Mouse (Mus musculus) forebrain, embryonic 15.5 days (tissue): Measurements from ENCODE around the gene Tbx4. TPM values are rescaled to one million over a fixed set of nuclear protein-coding genes. Genes with fewer than 3 reads are reported as not detected.

Experiments used
- ATAC-seq: fragments of 200-750 bp; cut with Nextera tagmentation; replicated peaks from 2 replicates; pipeline ENCODE4 v1.8.0; 2017; ENCODE audit warnings: mild to moderate bottlenecking, moderate TSS enrichment, moderate library complexity
- H3K27ac ChIP-seq: fragments of 300-500 bp; sonication (generic); replicated peaks from 2 replicates; pipeline ENCODE4 v1.5.1; 2015; ENCODE audit warnings: mild to moderate bottlenecking, inconsistent platforms
- H3K27me3 ChIP-seq: fragments of 300-500 bp; sonication (generic); 2 replicates; pipeline ENCODE4 v1.6.1; 2015; ENCODE audit warnings: inconsistent platforms
- H3K36me3 ChIP-seq: fragments of 300-500 bp; sonication (generic); 2 replicates; pipeline ENCODE4 v1.6.1; 2015; ENCODE audit warnings: mild to moderate bottlenecking, inconsistent platforms
- H3K4me1 ChIP-seq: fragments of 300-500 bp; sonication (generic); 2 replicates; pipeline ENCODE4 v1.6.1; 2015; ENCODE audit warnings: inconsistent platforms
- H3K4me2 ChIP-seq: fragments of 300-500 bp; sonication (generic); replicated peaks from 2 replicates; pipeline ENCODE4 v1.6.1; 2015; ENCODE audit warnings: mild to moderate bottlenecking, inconsistent platforms
- H3K4me3 ChIP-seq: fragments of 300-500 bp; sonication (generic); 2 replicates; pipeline ENCODE4 v1.5.1; 2015; ENCODE audit warnings: mild to moderate bottlenecking, inconsistent platforms
- H3K9ac ChIP-seq: fragments of 300-500 bp; sonication (generic); replicated peaks from 2 replicates; pipeline ENCODE4 v1.6.1; 2015; ENCODE audit warnings: mild to moderate bottlenecking, inconsistent platforms
- H3K9me3 ChIP-seq: fragments of 300-500 bp; sonication (generic); 2 replicates; pipeline ENCODE4 v1.6.1; 2016; ENCODE audit warnings: inconsistent platforms
- WGBS: fragments of 180-500 bp; shearing (Covaris S2); methylation state at CpG from one replicate; pipeline ENCODE4 v1.1.7; 2015; ENCODE audit warnings: mixed read lengths; 5-methylcytosine and 5-hydroxymethylcytosine counted together
- polyA plus RNA-seq: library from polyadenylated mRNA; unstranded; fragments of >200 nt; fragmentation: Nextera tagmentation; extraction: Ambion mirVana; gene quantifications from 2 replicates; pipeline ENCODE4 v1.2.1, GENCODE M21; 2015

Gene Tbx4
- polyA plus RNA-seq, 1 experiment from 2014 or later, result 0.25 TPM

DNA sequence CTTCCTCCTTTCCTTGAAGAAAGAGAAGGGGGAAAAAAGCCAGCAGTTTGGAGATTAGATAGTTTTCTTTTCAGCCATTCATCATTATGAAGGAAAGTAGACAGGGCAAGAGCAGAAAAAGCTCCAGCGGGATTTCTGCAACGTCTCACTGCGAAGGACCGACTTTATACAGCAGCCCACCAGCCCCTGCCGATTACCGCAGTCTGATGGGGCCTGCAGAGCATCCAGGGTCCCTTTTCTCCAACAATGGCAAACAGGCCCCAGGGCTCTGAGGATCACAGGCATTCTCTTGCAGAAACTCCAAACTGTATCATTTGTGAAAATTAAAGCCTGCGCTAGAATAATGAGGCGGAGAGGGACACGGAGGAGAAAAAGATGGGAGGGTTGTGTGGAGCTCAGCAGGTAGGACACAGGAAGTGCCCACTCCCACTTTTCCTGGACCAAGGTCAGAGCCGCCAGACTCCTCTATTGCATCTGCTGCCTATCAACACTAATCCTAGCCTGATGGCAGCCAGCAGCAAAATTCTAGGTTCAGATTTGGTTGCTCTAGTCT is 32.2 kb downstream of the Tbx4 start:
- 46% methylated on average over 10 of the region's 10 CpGs for WGBS
- Histone ChIP-seq H3K4me3 (no peak overlapping the region), H3K9ac (no peak overlapping the region), H3K27ac (no peak overlapping the region), H3K4me2 (no peak overlapping the region), H3K4me1 (peaks cover 22% of the 10 kb centered on the region), H3K9me3 (no peaks in the 10 kb centered on the region), H3K27me3 (peaks cover 24% of the 10 kb centered on the region; the same call in 1 of the 2 replicates), H3K36me3 (no peaks in the 10 kb centered on the region)
- no peak for ATAC-seq

DNA sequence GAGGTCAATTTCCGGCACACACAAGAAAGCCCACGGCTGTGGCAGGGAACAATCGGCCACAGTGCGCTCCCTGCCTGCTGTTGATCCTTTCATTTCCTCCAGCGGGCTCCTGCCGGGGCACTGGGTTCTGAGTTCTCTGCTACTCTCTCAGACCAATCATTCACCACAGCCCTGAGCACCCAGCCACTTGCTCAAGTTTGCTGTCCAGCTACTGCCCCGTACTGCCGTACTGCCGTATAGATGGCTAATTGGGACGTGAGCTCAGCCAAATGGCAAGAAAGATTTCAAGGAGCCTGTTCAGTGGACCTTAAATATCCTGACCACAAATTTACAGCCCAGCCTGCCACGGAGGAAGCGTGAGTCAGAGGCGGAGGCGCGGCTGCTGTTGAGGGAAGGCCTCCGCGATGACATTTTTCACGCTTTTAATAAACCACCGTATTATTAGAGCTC is 39.1 kb downstream of the Tbx4 start:
- 0 out of 2 replicates have a peak overlapping the region, but pooled peaks have one; percentile 0 for H3K9ac ChIP-seq
- 7% methylated on average over 19 of the region's 19 CpGs for WGBS

DNA sequence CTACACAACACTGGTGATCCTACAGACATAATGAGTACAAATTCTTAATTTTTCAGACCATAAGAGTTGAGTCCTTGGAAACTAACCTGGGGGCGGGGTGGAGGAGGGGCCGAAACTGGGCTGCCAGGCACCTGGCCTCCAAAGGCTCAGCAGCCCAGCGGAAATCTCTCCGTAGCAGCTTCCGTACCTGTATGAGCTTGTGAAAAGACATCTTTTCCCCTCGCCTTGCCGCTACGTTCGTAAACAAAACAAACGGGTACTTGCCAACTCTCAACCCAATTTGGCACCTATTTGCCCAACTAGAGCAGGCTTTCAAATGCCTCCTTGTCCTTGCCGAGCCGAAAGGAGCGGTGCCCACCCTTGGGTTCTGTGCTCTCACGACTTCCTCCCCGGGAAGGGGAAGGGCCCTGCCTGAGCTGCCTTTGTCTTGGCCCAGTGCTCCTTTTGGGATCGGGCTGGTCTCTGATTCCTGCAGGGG is 40.1 kb downstream of the Tbx4 start:
- Histone ChIP-seq H3K9ac (no peak overlapping the region), H3K4me1 (peaks cover 16% of the 10 kb centered on the region), H3K27ac (no peak overlapping the region), H3K4me3 (peak overlapping the region; percentile 24), H3K36me3 (no peaks in the 10 kb centered on the region), H3K4me2 (peak overlapping the region; percentile 42), H3K9me3 (no peaks in the 10 kb centered on the region), H3K27me3 (peaks cover 60% of the 10 kb centered on the region)
- no peak for ATAC-seq
- 3% methylated on average over 16 of the region's 16 CpGs for WGBS

More for the DNA sequence above, 39.1 kb downstream of the Tbx4 start:
- Histone ChIP-seq H3K4me3 (peak overlapping the region; percentile 22), H3K36me3 (no peaks in the 10 kb centered on the region), H3K27me3 (peaks cover 60% of the 10 kb centered on the region), H3K4me1 (peaks cover 16% of the 10 kb centered on the region), H3K4me2 (peak overlapping the region; percentile 34), H3K27ac (no peak overlapping the region), H3K9me3 (no peaks in the 10 kb centered on the region)
- no peak for ATAC-seq

DNA sequence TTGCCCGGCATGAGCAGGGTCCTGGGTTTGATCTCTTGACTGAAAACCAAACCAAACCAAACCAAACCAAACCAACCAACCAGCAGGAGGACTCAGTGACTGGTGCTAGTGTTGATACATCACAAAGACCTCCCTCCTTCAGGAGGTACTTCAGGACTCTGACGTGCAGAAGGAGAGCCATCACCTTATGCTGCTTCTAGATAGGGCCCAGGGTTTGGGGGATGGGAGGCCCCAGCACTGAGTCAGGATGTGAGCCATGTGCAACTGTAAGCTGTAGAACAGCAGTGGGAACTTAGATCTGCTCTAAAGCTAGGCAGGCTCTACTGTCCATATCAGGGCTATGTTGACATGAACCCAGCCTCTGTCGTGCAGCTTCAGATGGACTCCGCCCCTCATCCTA is 41.9 kb downstream of the Tbx4 start:
- no peak for ATAC-seq
- Histone ChIP-seq H3K9ac (no peak overlapping the region), H3K4me1 (peaks cover 16% of the 10 kb centered on the region), H3K36me3 (no peaks in the 10 kb centered on the region), H3K27ac (no peak overlapping the region), H3K4me2 (no peak overlapping the region), H3K9me3 (no peaks in the 10 kb centered on the region), H3K4me3 (no peak overlapping the region), H3K27me3 (peaks cover 46% of the 10 kb centered on the region)
- 71% methylated on average over 4 of the region's 4 CpGs for WGBS

DNA sequence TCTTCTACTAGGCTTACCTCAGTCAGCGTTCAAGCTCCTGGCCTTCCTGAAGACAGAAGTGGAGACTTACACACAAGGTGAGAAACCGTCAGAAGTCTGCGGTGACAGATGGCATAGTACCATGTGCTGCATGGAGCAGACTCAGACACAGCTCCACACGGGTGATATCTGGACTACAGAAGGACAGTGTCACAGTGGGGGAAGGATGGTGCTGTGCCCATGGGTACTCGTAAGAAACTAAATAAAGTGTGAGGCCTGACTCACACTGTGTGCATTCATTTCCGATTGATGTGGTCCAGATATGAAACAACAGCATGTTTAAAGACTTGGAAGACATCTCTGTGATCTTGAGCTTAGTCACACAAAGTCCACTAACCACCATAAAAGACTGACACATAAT is 43.4 kb downstream of the Tbx4 start:
- Histone ChIP-seq H3K27ac (no peak overlapping the region), H3K9me3 (no peaks in the 10 kb centered on the region), H3K4me2 (no peak overlapping the region), H3K4me1 (peaks cover 16% of the 10 kb centered on the region), H3K4me3 (no peak overlapping the region), H3K27me3 (peaks cover 31% of the 10 kb centered on the region), H3K36me3 (no peaks in the 10 kb centered on the region), H3K9ac (no peak overlapping the region)
- WGBS, result 77% methylated on average over 6 of the region's 6 CpGs
- no peak for ATAC-seq

DNA sequence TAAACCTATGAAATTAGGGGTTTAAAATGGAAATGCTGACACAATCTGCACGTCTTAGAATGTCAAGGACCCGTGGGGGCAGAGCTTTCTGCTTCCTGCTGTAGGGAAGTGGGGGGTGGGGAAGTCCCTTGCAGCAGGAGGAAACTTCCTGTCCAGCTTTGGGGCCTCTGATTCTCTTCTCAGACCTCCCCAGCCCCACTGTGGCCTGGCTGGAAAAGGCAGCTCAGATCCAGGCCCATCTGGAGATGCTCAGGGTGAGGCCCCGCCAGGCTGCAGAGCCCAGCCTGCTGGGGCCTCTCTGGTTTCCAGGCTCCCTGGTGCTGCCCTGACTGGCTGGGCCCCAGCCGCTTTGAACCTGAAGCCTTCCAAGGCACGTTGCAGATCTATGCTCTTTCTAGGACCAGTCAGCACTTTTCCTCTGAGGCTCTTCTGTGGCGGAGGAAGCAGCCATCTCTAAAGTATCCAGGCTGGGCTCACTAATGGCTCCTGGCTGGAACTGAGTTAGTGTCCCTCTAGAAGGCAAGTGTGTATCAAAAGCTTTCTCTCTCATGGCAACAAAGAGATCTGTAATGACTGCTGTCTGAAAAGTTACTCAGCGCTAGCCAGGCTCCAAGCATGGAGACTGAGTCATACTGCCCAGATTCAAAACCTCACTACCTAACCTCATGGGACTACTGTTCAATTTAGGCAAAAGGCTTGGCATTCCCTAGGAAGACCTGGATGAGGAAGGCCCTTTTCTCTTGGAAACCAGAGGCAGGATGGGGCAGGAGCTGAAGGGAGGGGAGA is 55.8 kb downstream of the Tbx4 start:
- Histone ChIP-seq H3K4me3 (no peak overlapping the region), H3K4me1 (no peaks in the 10 kb centered on the region), H3K9me3 (no peaks in the 10 kb centered on the region), H3K4me2 (no peak overlapping the region), H3K27ac (no peak overlapping the region), H3K36me3 (no peaks in the 10 kb centered on the region), H3K27me3 (no peaks in the 10 kb centered on the region; the same call in 1 of the 2 replicates), H3K9ac (no peak overlapping the region)
- ATAC-seq, result no peak
- 46% methylated on average over 7 of the region's 7 CpGs for WGBS

DNA sequence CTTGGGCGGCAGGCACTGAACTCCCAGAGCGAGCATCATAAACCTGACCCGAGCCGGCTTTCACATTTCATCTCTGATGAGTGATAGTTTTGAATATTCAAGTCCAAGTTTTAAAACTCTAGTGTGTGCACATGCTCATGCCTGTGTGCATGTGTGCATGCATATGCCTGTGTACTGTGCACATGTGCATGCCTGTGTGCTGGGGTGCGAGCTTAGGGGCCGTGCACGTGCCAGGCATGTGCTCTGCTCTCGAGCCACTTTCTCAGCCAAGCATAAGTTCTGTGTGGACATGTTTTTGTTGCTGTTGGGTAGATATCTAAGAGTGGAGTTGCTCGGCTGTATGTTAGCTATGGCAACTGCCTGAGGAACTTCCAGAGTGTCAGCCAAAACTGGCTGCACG is 62.5 kb downstream of the Tbx4 start:
- H3K4me1 ChIP-seq, result no peaks in the 10 kb centered on the region
- ATAC-seq, result no peak
- H3K4me3 ChIP-seq, result no peak overlapping the region
- no peaks in the 10 kb centered on the region for H3K27me3 ChIP-seq
- no peak overlapping the region for H3K9ac ChIP-seq
- H3K9me3 ChIP-seq, result no peaks in the 10 kb centered on the region
- H3K27ac ChIP-seq, result no peak overlapping the region
- WGBS, result 85% methylated on average over 10 of the region's 10 CpGs
- H3K4me2 ChIP-seq, result no peak overlapping the region
- H3K36me3 ChIP-seq, result no peaks in the 10 kb centered on the region

DNA sequence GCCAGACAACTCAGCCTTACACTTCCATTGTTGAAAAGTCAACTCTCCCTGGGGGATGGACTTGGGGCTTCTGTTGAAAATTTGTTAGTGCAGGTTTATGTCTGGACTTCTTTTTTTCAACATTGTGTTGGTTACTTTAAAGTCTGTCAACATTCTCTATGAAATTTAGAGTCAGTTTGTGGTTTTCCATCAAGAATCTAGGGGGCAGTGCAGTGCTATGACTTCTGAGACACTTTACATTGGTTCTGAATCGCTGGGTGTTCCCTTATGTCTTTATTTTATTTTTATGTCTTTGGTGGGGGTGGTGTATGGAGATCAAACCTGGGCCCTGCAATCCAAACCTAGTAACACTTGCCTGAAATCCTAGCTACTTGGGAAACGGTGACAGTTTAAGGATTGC is 63.5 kb downstream of the Tbx4 start:
- no peaks in the 10 kb centered on the region for H3K27me3 ChIP-seq
- no peak for ATAC-seq
- no peak overlapping the region for H3K4me2 ChIP-seq
- H3K9me3 ChIP-seq, result no peaks in the 10 kb centered on the region
- H3K4me3 ChIP-seq, result no peak overlapping the region
- H3K4me1 ChIP-seq, result no peaks in the 10 kb centered on the region
- no peak overlapping the region for H3K27ac ChIP-seq
- WGBS, result 83% methylated on average over 2 of the region's 2 CpGs
- no peak overlapping the region for H3K9ac ChIP-seq
- no peaks in the 10 kb centered on the region for H3K36me3 ChIP-seq

DNA sequence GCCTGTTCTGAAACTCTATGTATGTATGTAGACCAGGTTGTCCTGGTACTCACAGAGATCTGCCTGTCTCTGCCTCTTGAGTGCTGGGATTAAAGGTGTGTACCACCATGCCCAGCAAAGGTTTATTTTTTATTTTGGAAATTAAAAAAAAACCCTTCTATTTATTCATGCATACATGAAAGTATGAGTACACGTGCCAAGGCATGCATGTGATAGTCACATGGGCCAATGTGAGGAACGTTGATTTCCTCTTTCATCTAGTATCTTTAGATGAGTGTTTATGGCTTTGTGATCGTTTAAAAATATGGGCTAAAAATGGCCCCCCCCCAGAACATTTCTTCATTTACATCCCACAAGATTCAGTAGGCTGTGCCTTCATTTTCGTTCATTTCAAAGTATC is 66.3 kb downstream of the Tbx4 start:
- Histone ChIP-seq H3K9me3 (no peaks in the 10 kb centered on the region), H3K4me3 (no peak overlapping the region), H3K27ac (no peak overlapping the region), H3K4me1 (no peaks in the 10 kb centered on the region), H3K36me3 (no peaks in the 10 kb centered on the region), H3K27me3 (no peaks in the 10 kb centered on the region), H3K9ac (no peak overlapping the region), H3K4me2 (no peak overlapping the region)
- 86% methylated on average over 4 of the region's 4 CpGs for WGBS
- ATAC-seq, result no peak

DNA sequence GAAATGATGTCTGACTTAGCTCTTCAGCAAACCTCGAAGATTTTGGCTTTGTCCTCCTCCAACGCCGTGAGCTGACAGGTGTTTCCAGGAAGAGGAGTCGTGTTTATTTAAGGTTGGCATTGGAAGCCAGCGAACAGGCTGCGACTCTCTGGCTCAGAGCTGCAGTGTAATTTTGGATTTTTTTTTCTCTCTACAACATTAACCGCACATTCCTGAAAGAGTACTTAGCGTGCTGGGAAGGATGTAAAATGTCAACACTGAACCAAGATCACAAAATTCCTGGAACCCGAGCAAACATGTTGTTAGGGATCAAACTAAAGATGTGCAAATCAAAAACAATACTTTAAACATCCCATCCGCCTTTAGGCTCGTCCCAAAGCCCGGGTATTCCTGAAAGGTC is 69.4 kb downstream of the Tbx4 start:
- Histone ChIP-seq H3K9me3 (no peaks in the 10 kb centered on the region), H3K27ac (no peak overlapping the region), H3K4me2 (no peak overlapping the region), H3K4me3 (no peak overlapping the region), H3K27me3 (no peaks in the 10 kb centered on the region), H3K9ac (no peak overlapping the region), H3K4me1 (no peaks in the 10 kb centered on the region), H3K36me3 (no peaks in the 10 kb centered on the region)
- 79% methylated on average over 12 of the region's 12 CpGs for WGBS
- no peak for ATAC-seq

DNA sequence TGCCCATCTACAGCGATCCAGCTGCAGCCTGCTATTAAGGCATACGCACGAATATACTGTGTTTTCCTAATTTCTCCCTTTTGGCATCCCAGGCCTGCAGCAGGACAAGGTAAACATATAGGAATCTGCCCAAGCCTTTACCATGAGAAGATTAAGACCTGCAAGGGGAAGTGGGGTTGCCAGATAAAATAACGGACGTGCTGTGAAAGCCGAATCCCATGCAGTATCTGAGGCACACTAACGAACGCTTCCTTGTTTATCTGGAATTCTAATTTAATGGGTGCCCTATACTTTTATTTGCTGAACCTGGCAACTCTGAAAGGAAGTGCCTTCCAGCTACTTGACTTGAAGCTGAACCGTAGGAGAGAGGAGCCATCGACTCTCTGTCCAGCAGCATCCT is 70.2 kb downstream of the Tbx4 start:
- H3K4me2 ChIP-seq, result no peak overlapping the region
- H3K4me1 ChIP-seq, result no peaks in the 10 kb centered on the region
- H3K27me3 ChIP-seq, result no peaks in the 10 kb centered on the region
- H3K36me3 ChIP-seq, result no peaks in the 10 kb centered on the region
- no peak overlapping the region for H3K4me3 ChIP-seq
- 68% methylated on average over 10 of the region's 10 CpGs for WGBS
- ATAC-seq, result no peak
- no peaks in the 10 kb centered on the region for H3K9me3 ChIP-seq
- H3K9ac ChIP-seq, result no peak overlapping the region
- no peak overlapping the region for H3K27ac ChIP-seq

DNA sequence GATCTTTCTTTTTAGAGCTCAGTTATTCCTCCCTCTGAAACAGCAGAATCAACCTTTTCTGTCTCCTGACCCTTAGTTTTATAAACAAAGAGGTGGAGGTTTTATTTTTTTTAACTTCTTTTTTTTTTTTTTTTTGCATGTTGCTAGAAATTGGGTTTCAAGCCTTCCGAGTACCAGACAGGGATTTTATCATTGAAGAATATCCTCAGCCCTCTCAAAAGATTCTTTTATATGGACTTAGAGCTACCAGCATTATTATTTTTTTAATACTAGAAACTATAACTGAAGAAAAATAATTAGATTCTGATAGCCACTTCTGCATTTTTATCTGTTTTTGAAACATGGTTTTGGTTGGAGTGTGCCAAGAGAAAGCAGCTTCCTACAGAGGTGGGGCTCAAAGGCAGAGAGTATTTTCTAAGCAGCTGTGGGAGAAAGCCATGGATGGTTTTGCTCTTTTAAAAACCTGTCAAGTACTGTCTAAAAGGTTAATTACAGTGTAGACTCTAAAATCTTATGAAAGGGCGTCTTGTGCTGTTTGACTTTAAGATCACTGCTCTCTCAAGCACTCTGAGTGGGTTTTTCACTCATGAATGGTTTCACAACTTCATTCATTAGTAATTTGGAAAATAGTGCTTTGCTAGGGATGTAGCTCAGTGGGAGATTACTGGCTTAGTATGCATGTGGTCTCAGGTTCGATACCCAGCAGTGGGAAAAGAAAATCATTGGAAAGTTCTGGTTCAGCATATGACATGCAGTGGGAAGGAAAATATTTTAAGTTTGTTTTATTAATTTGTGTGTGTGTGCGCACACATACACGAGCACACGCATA is 70.9 kb downstream of the Tbx4 start:
- H3K36me3 ChIP-seq, result no peaks in the 10 kb centered on the region
- no peak for ATAC-seq
- H3K9me3 ChIP-seq, result no peaks in the 10 kb centered on the region
- no peak overlapping the region for H3K4me3 ChIP-seq
- no peak overlapping the region for H3K4me2 ChIP-seq
- WGBS, result 70% methylated on average over 6 of the region's 6 CpGs
- H3K4me1 ChIP-seq, result no peaks in the 10 kb centered on the region
- no peaks in the 10 kb centered on the region for H3K27me3 ChIP-seq
- H3K9ac ChIP-seq, result no peak overlapping the region
- no peak overlapping the region for H3K27ac ChIP-seq
